Mouse (Mus musculus): ENCODE measurements around the gene 4930583I09Rik. TPM values are rescaled to one million over a fixed set of nuclear protein-coding genes. Genes with fewer than 3 reads are reported as not detected.

4930583I09Rik gene
- polyA plus RNA-seq, 1 experiment from 2014 or later: not detected

GRCm38 (mm10) chr17:64836352-64836751 lies 481 bp upstream of the 4930583I09Rik start:
- Histone ChIP-seq H3K4me3 (ENCODE audit: low read depth, low read length) (no peak overlapping the region), H3K27ac (replicated peaks; ENCODE audit: low read depth, low read length) (no peak overlapping the region), H3K27me3 (ENCODE audit: control insufficient read depth, insufficient read depth, low read length) (no peaks in the 10 kb centered on the region), H3K9me3 (ENCODE audit: control insufficient read depth, low read length) (no peaks in the 10 kb centered on the region), H3K4me2 (ENCODE audit: low read depth, severe bottlenecking) (no peak overlapping the region), H3K4me1 (ENCODE audit: control insufficient read depth, insufficient read depth, low read length) (no peaks in the 10 kb centered on the region), H3K9ac (ENCODE audit: low read length) (no peak overlapping the region), H3K36me3 (ENCODE audit: control insufficient read depth, insufficient read depth, low read length) (no peaks in the 10 kb centered on the region)
- WGBS: 85% methylated on average over 10 of the region's 10 CpGs
- no peak for ATAC-seq (ENCODE audit: insufficient number of reproducible peaks, low FRiP score, low TSS enrichment, low read depth)
- DNase-seq (ENCODE audit: low spot score): no peak

GRCm38 (mm10) chr17:64833906-64834490 lies 1.9 kb downstream of the 4930583I09Rik start:
- no peaks in the 10 kb centered on the region for H3K36me3 ChIP-seq (ENCODE audit: control insufficient read depth, insufficient read depth, low read length)
- H3K27ac ChIP-seq (replicated peaks; ENCODE audit: low read depth, low read length): no peak overlapping the region
- H3K9me3 ChIP-seq (ENCODE audit: control insufficient read depth, low read length): no peaks in the 10 kb centered on the region
- H3K9ac ChIP-seq (ENCODE audit: low read length): no peak overlapping the region
- WGBS: 71% methylated on average over 7 of the region's 7 CpGs
- no peaks in the 10 kb centered on the region for H3K27me3 ChIP-seq (ENCODE audit: control insufficient read depth, insufficient read depth, low read length)
- no peaks in the 10 kb centered on the region for H3K4me1 ChIP-seq (ENCODE audit: control insufficient read depth, insufficient read depth, low read length)
- ATAC-seq (ENCODE audit: insufficient number of reproducible peaks, low FRiP score, low TSS enrichment, low read depth) (no peak), DNase-seq (ENCODE audit: low spot score) (no peak)
- H3K4me3 ChIP-seq (ENCODE audit: low read depth, low read length): no peak overlapping the region
- no peak overlapping the region for H3K4me2 ChIP-seq (ENCODE audit: low read depth, severe bottlenecking)

- Histone ChIP-seq H3K36me3 (ENCODE audit: control insufficient read depth, insufficient read depth, low read length) (no peaks in the 10 kb centered on the region), H3K4me1 (ENCODE audit: control insufficient read depth, insufficient read depth, low read length) (no peaks in the 10 kb centered on the region), H3K27me3 (ENCODE audit: control insufficient read depth, insufficient read depth, low read length) (no peaks in the 10 kb centered on the region), H3K4me2 (ENCODE audit: low read depth, severe bottlenecking) (no peak overlapping the region), H3K9me3 (ENCODE audit: control insufficient read depth, low read length) (no peaks in the 10 kb centered on the region), H3K4me3 (ENCODE audit: low read depth, low read length) (no peak overlapping the region), H3K9ac (ENCODE audit: low read length) (no peak overlapping the region), H3K27ac (replicated peaks; ENCODE audit: low read depth, low read length) (no peak overlapping the region)
- DNase-seq (ENCODE audit: low spot score): no peak
- WGBS: 89% methylated on average over 2 of the region's 2 CpGs
- no peak for ATAC-seq (ENCODE audit: insufficient number of reproducible peaks, low FRiP score, low TSS enrichment, low read depth)
Measured at GRCm38 (mm10) chr17:64833071-64833470, 2.8 kb downstream of the 4930583I09Rik start.

GRCm38 (mm10) chr17:64827482-64827881 lies 8.4 kb downstream of the 4930583I09Rik start:
- no peaks in the 10 kb centered on the region for H3K27me3 ChIP-seq (ENCODE audit: control insufficient read depth, insufficient read depth, low read length)
- H3K9ac ChIP-seq (ENCODE audit: low read length): no peak overlapping the region
- no peak overlapping the region for H3K27ac ChIP-seq (replicated peaks; ENCODE audit: low read depth, low read length)
- H3K4me2 ChIP-seq (ENCODE audit: low read depth, severe bottlenecking): no peak overlapping the region
- no peak for ATAC-seq (ENCODE audit: insufficient number of reproducible peaks, low FRiP score, low TSS enrichment, low read depth)
- no peaks in the 10 kb centered on the region for H3K36me3 ChIP-seq (ENCODE audit: control insufficient read depth, insufficient read depth, low read length)
- DNase-seq (ENCODE audit: low spot score): no peak
- WGBS: 89% methylated on average over 5 of the region's 5 CpGs
- no peak overlapping the region for H3K4me3 ChIP-seq (ENCODE audit: low read depth, low read length)
- no peaks in the 10 kb centered on the region for H3K4me1 ChIP-seq (ENCODE audit: control insufficient read depth, insufficient read depth, low read length)
- no peaks in the 10 kb centered on the region for H3K9me3 ChIP-seq (ENCODE audit: control insufficient read depth, low read length)

GRCm38 (mm10) chr17:64826843-64827242 lies 9.0 kb downstream of the 4930583I09Rik start:
- WGBS: 93% methylated on average over 4 of the region's 4 CpGs
- H3K9ac ChIP-seq (ENCODE audit: low read length): no peak overlapping the region
- DNase-seq (ENCODE audit: low spot score): no peak
- no peaks in the 10 kb centered on the region for H3K36me3 ChIP-seq (ENCODE audit: control insufficient read depth, insufficient read depth, low read length)
- no peak overlapping the region for H3K4me3 ChIP-seq (ENCODE audit: low read depth, low read length)
- no peak for ATAC-seq (ENCODE audit: insufficient number of reproducible peaks, low FRiP score, low TSS enrichment, low read depth)
- no peak overlapping the region for H3K27ac ChIP-seq (replicated peaks; ENCODE audit: low read depth, low read length)
- no peaks in the 10 kb centered on the region for H3K9me3 ChIP-seq (ENCODE audit: control insufficient read depth, low read length)
- H3K4me1 ChIP-seq (ENCODE audit: control insufficient read depth, insufficient read depth, low read length): no peaks in the 10 kb centered on the region
- H3K4me2 ChIP-seq (ENCODE audit: low read depth, severe bottlenecking): no peak overlapping the region
- no peaks in the 10 kb centered on the region for H3K27me3 ChIP-seq (ENCODE audit: control insufficient read depth, insufficient read depth, low read length)

- Histone ChIP-seq H3K4me1 (ENCODE audit: control insufficient read depth, insufficient read depth, low read length) (no peaks in the 10 kb centered on the region), H3K4me3 (ENCODE audit: low read depth, low read length) (no peak overlapping the region), H3K9me3 (ENCODE audit: control insufficient read depth, low read length) (no peaks in the 10 kb centered on the region), H3K27me3 (ENCODE audit: control insufficient read depth, insufficient read depth, low read length) (no peaks in the 10 kb centered on the region), H3K27ac (replicated peaks; ENCODE audit: low read depth, low read length) (no peak overlapping the region), H3K4me2 (ENCODE audit: low read depth, severe bottlenecking) (no peak overlapping the region), H3K9ac (ENCODE audit: low read length) (no peak overlapping the region), H3K36me3 (ENCODE audit: control insufficient read depth, insufficient read depth, low read length) (no peaks in the 10 kb centered on the region)
- 84% methylated on average over 5 of the region's 5 CpGs for WGBS
- ATAC-seq (ENCODE audit: insufficient number of reproducible peaks, low FRiP score, low TSS enrichment, low read depth): no peak
- DNase-seq (ENCODE audit: low spot score): no peak
Measured at GRCm38 (mm10) chr17:64822561-64822960, 13.3 kb downstream of the 4930583I09Rik start.

- WGBS: 84% methylated on average over 7 of the region's 7 CpGs
- DNase-seq (ENCODE audit: low spot score): no peak
Measured at GRCm38 (mm10) chr17:64820841-64821593, 14.9 kb downstream of the 4930583I09Rik start.

GRCm38 (mm10) chr17:64816298-64816697 lies 19.6 kb downstream of the 4930583I09Rik start:
- Histone ChIP-seq H3K4me2 (ENCODE audit: low read depth, severe bottlenecking) (no peak overlapping the region), H3K27ac (replicated peaks; ENCODE audit: low read depth, low read length) (no peak overlapping the region), H3K9ac (ENCODE audit: low read length) (no peak overlapping the region), H3K27me3 (ENCODE audit: control insufficient read depth, insufficient read depth, low read length) (no peaks in the 10 kb centered on the region), H3K36me3 (ENCODE audit: control insufficient read depth, insufficient read depth, low read length) (no peaks in the 10 kb centered on the region), H3K9me3 (ENCODE audit: control insufficient read depth, low read length) (no peaks in the 10 kb centered on the region), H3K4me1 (ENCODE audit: control insufficient read depth, insufficient read depth, low read length) (no peaks in the 10 kb centered on the region), H3K4me3 (ENCODE audit: low read depth, low read length) (no peak overlapping the region)
- 93% methylated on average over 3 of the region's 3 CpGs for WGBS
- DNase-seq (ENCODE audit: low spot score) (no peak), ATAC-seq (ENCODE audit: insufficient number of reproducible peaks, low FRiP score, low TSS enrichment, low read depth) (no peak)

More at GRCm38 (mm10) chr17:64820841-64821593, 14.9 kb downstream of the 4930583I09Rik start:
- Histone ChIP-seq H3K36me3 (ENCODE audit: control insufficient read depth, insufficient read depth, low read length) (no peaks in the 10 kb centered on the region), H3K9me3 (ENCODE audit: control insufficient read depth, low read length) (no peaks in the 10 kb centered on the region), H3K27me3 (ENCODE audit: control insufficient read depth, insufficient read depth, low read length) (no peaks in the 10 kb centered on the region), H3K4me2 (ENCODE audit: low read depth, severe bottlenecking) (no peak overlapping the region), H3K9ac (ENCODE audit: low read length) (no peak overlapping the region), H3K27ac (replicated peaks; ENCODE audit: low read depth, low read length) (no peak overlapping the region), H3K4me3 (ENCODE audit: low read depth, low read length) (no peak overlapping the region), H3K4me1 (ENCODE audit: control insufficient read depth, insufficient read depth, low read length) (no peaks in the 10 kb centered on the region)
- no peak for ATAC-seq (ENCODE audit: insufficient number of reproducible peaks, low FRiP score, low TSS enrichment, low read depth)

All from limb, embryonic 11.5 days (tissue).